Mouse (Mus musculus) kidney, adult 2 months (tissue): ENCODE data around the gene Fkbp5. TPM values are rescaled to one million over a fixed set of nuclear protein-coding genes. Genes with fewer than 3 reads are reported as not detected.
A peak's percentile ranks its signal among the peaks of the same experiment; 100 is the strongest.

ENCODE experiments used
- DNase-seq: peaks from one replicate; pipeline ENCODE4 v3.0.0; 2021
- H3K27ac ChIP-seq: fragments of 200-500 bp; 2 replicates; pipeline ENCODE4 v1.5.1; 2012; ENCODE audit warnings: low read depth, low read length, control low read depth, inconsistent platforms; ENCODE audit not compliant: insufficient read depth
- H3K27me3 ChIP-seq: fragments of 200-500 bp; replicated peaks from 2 replicates; pipeline ENCODE4 v1.6.1; 2012; ENCODE audit warnings: mild to moderate bottlenecking, moderate library complexity, low read length, inconsistent platforms; ENCODE audit not compliant: control insufficient read depth, insufficient read depth
- H3K36me3 ChIP-seq: fragments of 200-500 bp; 2 replicates; pipeline ENCODE4 v1.6.1; 2012; ENCODE audit warnings: mild to moderate bottlenecking, moderate library complexity, low read length, inconsistent platforms; ENCODE audit not compliant: control insufficient read depth, insufficient read depth
- H3K4me1 ChIP-seq: fragments of 200-500 bp; 2 replicates; pipeline ENCODE4 v1.6.1; 2011; ENCODE audit warnings: low read length; ENCODE audit not compliant: control insufficient read depth, insufficient read depth
- H3K4me3 ChIP-seq: fragments of 200-500 bp; 2 replicates; pipeline ENCODE4 v1.5.1; 2011; ENCODE audit warnings: mild to moderate bottlenecking, low read depth, low read length, control low read depth; ENCODE audit not compliant: insufficient read depth
- CTCF ChIP-seq: fragments of 200-500 bp; conservative IDR thresholded peaks from 2 replicates; pipeline ENCODE4 v1.5.1; 2011; ENCODE audit warnings: low read depth, mild to moderate bottlenecking, control low read depth, low read length, moderate library complexity, mixed read lengths; ENCODE audit not compliant: insufficient read depth, insufficient read length
- POLR2A ChIP-seq: fragments of 200-500 bp; IDR thresholded peaks from one replicate; pipeline ENCODE4 v1.6.1; 2011; ENCODE audit warnings: low read depth, low read length, control low read depth
- WGBS: fragments of 180-500 bp; shearing (Covaris S2); methylation state at CpG from one replicate; pipeline ENCODE4 v1.1.7; 2018; 5-methylcytosine and 5-hydroxymethylcytosine counted together
- polyA plus RNA-seq: library from polyadenylated mRNA; depleted of rRNA; stranded (reverse); fragments of >200 nt; gene quantifications from 2 replicates; pipeline ENCODE4 v1.2.3, GENCODE M21; 2012

Gene Fkbp5
- polyA plus RNA-seq, 1 experiment, result 13.4 TPM

GRCm38 (mm10) chr17:28487584-28488257 lies 29.6 kb downstream of the Fkbp5 start:
- Histone ChIP-seq H3K27ac (no peak overlapping the region), H3K36me3 (no peaks in the 10 kb centered on the region), H3K27me3 (no peaks in the 10 kb centered on the region), H3K4me1 (peaks cover 4% of the 10 kb centered on the region; the same call in 1 of the 2 replicates), H3K4me3 (no peak overlapping the region)
- no peak for DNase-seq
- no peak for TF ChIP-seq POLR2A
- no peak for TF ChIP-seq CTCF
- 85% methylated on average over 18 of the region's 18 CpGs for WGBS

- no peaks in the 10 kb centered on the region for H3K36me3 ChIP-seq
- no peaks in the 10 kb centered on the region for H3K27me3 ChIP-seq
- TF ChIP-seq POLR2A (no peak), CTCF (no peak)
- WGBS, result 89% methylated on average over 6 of the region's 6 CpGs
- no peak overlapping the region for H3K4me3 ChIP-seq
- H3K4me1 ChIP-seq, result peaks cover 6% of the 10 kb centered on the region; the same call in 1 of the 2 replicates
- no peak for DNase-seq
- no peak overlapping the region for H3K27ac ChIP-seq
These were observed 30.6 kb downstream of the Fkbp5 start for GRCm38 (mm10) chr17:28486720-28487119.

- DNase-seq, result peak; percentile 99
- Histone ChIP-seq H3K36me3 (no peaks in the 10 kb centered on the region), H3K4me3 (peak overlapping the region; percentile 85), H3K4me1 (peaks cover 6% of the 10 kb centered on the region; the same call in 1 of the 2 replicates), H3K27me3 (no peaks in the 10 kb centered on the region), H3K27ac (peak overlapping the region; percentile 37; the same call in 1 of the 2 replicates)
- 4% methylated on average over 55 of the region's 58 CpGs for WGBS
- TF ChIP-seq CTCF, result no peak
- peak; percentile 65 for TF ChIP-seq POLR2A
These were observed 31.3 kb downstream of the Fkbp5 start for GRCm38 (mm10) chr17:28485977-28486400.

GRCm38 (mm10) chr17:28485446-28485948 lies 31.8 kb downstream of the Fkbp5 start:
- H3K27ac ChIP-seq, result peak overlapping the region; percentile 37; the same call in 1 of the 2 replicates
- DNase-seq, result peak; percentile 72

GRCm38 (mm10) chr17:28484704-28485445 lies 32.5 kb downstream of the Fkbp5 start:
- peak overlapping the region; percentile 85 for H3K4me3 ChIP-seq
- no peaks in the 10 kb centered on the region for H3K36me3 ChIP-seq
- peak; percentile 42 for DNase-seq
- peak overlapping the region; percentile 37; the same call in 1 of the 2 replicates for H3K27ac ChIP-seq
- H3K27me3 ChIP-seq, result no peaks in the 10 kb centered on the region
- 7% methylated on average over 30 of the region's 30 CpGs for WGBS
- peaks cover 6% of the 10 kb centered on the region; the same call in 1 of the 2 replicates for H3K4me1 ChIP-seq
- no peak for TF ChIP-seq POLR2A
- no peak for TF ChIP-seq CTCF

More at GRCm38 (mm10) chr17:28485446-28485948, 31.8 kb downstream of the Fkbp5 start:
- Histone ChIP-seq H3K36me3 (no peaks in the 10 kb centered on the region), H3K27me3 (no peaks in the 10 kb centered on the region), H3K4me1 (peaks cover 6% of the 10 kb centered on the region; the same call in 1 of the 2 replicates), H3K4me3 (peak overlapping the region; percentile 85)
- under 1% methylated on average over 76 of the region's 77 CpGs for WGBS
- TF ChIP-seq CTCF (no peak), POLR2A (no peak)

- Histone ChIP-seq H3K36me3 (no peaks in the 10 kb centered on the region), H3K27me3 (no peaks in the 10 kb centered on the region), H3K4me1 (peaks cover 3% of the 10 kb centered on the region; the same call in 1 of the 2 replicates), H3K27ac (no peak overlapping the region), H3K4me3 (no peak overlapping the region)
- no peak for DNase-seq
- TF ChIP-seq CTCF (no peak), POLR2A (no peak)
- WGBS, result 85% methylated on average over 8 of the region's 8 CpGs
These were observed 39.9 kb downstream of the Fkbp5 start for GRCm38 (mm10) chr17:28477421-28477820.

- DNase-seq, result no peak
- Histone ChIP-seq H3K4me1 (peaks cover 5% of the 10 kb centered on the region; the same call in 1 of the 2 replicates), H3K27ac (no peak overlapping the region), H3K27me3 (no peaks in the 10 kb centered on the region), H3K4me3 (no peak overlapping the region), H3K36me3 (no peaks in the 10 kb centered on the region)
- TF ChIP-seq CTCF (no peak), POLR2A (no peak)
These were observed 40.9 kb downstream of the Fkbp5 start for GRCm38 (mm10) chr17:28476441-28476840.
